Mouse (Mus musculus): ENCODE measurements around the gene Ptprk.

- no peak for TF ChIP-seq POLR2A (IDR thresholded peaks at IDR 0.05; ENCODE audit: control insufficient read depth, extremely low read depth, insufficient read depth, low read length, poor library complexity)
- TF ChIP-seq CTCF (IDR thresholded peaks at IDR 0.05; ENCODE audit: borderline replicate concordance, control insufficient read depth, extremely low read depth, insufficient read depth, low read length, poor library complexity): no peak
Measured at GRCm38 (mm10) chr10:28193630-28194029, 119.0 kb downstream of the Ptprk start.
